18 mouse cellular contexts compared by ENCODE assay signal in genomic region chr5:116573307-116573706, GRCm38 (mm10). TPM values are rescaled to one million over a fixed set of nuclear protein-coding genes. Genes with fewer than 3 reads are reported as not detected.
DNase-seq lines count a peak whose midpoint lies in the region; ATAC-seq and TF ChIP-seq lines count a peak whose summit lies in the region.
"Had no signal": no experiment of that assay in that cellular context is flagged by ENCODE, and none has a peak within 500 bp of the region (broad histone marks: within the 10 kb centered on the region; RNA-seq: fewer than 3 reads in every experiment).

No protein-coding gene starts in this region.

- ATAC-seq in hindbrain, postnatal 0 days: no peak
- ATAC-seq in embryonic facial prominence, embryonic 14.5 days (ENCODE audit: low read depth): no peak
- no peak for ATAC-seq in hindbrain, embryonic 12.5 days (ENCODE audit: low FRiP score)
- ATAC-seq in neural tube, embryonic 12.5 days (ENCODE audit: low FRiP score, low read depth): no peak; the same call in 1 of the 2 replicates
- no peak for ATAC-seq in heart, embryonic 11.5 days (replicated peaks; ENCODE audit: insufficient number of reproducible peaks, low FRiP score, low TSS enrichment)

- peak overlapping the region; percentile 84 for H3K27ac ChIP-seq in hindbrain, embryonic 10.5 days
- no peak overlapping the region for H3K27ac ChIP-seq in hindbrain, postnatal 0 days
- H3K27ac ChIP-seq in embryonic facial prominence, embryonic 14.5 days (replicated peaks; ENCODE audit: low read depth, low read length): no peak overlapping the region
- H3K27ac ChIP-seq in hindbrain, embryonic 12.5 days: peak overlapping the region; percentile 78
- H3K27ac ChIP-seq in neural tube, embryonic 12.5 days: peak overlapping the region; percentile 18; the same call in 1 of the 2 replicates
- H3K27ac ChIP-seq in heart, embryonic 11.5 days (ENCODE audit: low read depth, low read length): no peak overlapping the region
- H3K27ac ChIP-seq: hindbrain, embryonic 15.5 days; liver, embryonic 13.5 days; lung, embryonic 15.5 days had no signal

- 13% methylated on average over 9 of the region's 9 CpGs for WGBS in hindbrain, embryonic 10.5 days
- WGBS in hindbrain, postnatal 0 days: 15% methylated on average over 9 of the region's 9 CpGs
- 15% methylated on average over 9 of the region's 9 CpGs for WGBS in embryonic facial prominence, embryonic 14.5 days
- WGBS in hindbrain, embryonic 12.5 days: 9% methylated on average over 9 of the region's 9 CpGs
- WGBS in neural tube, embryonic 12.5 days: 11% methylated on average over 9 of the region's 9 CpGs
- 45% methylated on average over 9 of the region's 9 CpGs for WGBS in heart, embryonic 11.5 days (ENCODE audit: insufficient replicate concordance)

- H3K27me3 ChIP-seq in hindbrain, embryonic 10.5 days (ENCODE audit: insufficient read depth, poor library complexity, severe bottlenecking): no peaks in the 10 kb centered on the region
- no peaks in the 10 kb centered on the region for H3K27me3 ChIP-seq in hindbrain, postnatal 0 days (ENCODE audit: insufficient read depth, low read length)
- no peaks in the 10 kb centered on the region; the same call in 1 of the 2 replicates for H3K27me3 ChIP-seq in embryonic facial prominence, embryonic 14.5 days (replicated peaks; ENCODE audit: control insufficient read depth, insufficient read depth, low read length)
- no peaks in the 10 kb centered on the region for H3K27me3 ChIP-seq in hindbrain, embryonic 12.5 days
- H3K27me3 ChIP-seq in neural tube, embryonic 12.5 days (replicated peaks): no peaks in the 10 kb centered on the region
- peaks cover 6% of the 10 kb centered on the region; the same call in 1 of the 2 replicates for H3K27me3 ChIP-seq in heart, embryonic 11.5 days (ENCODE audit: control insufficient read depth, insufficient read depth, low read length)
- H3K27me3 ChIP-seq: CH12.LX; hindbrain, embryonic 15.5 days; liver, embryonic 13.5 days; lung, embryonic 15.5 days had no signal

- H3K36me3 ChIP-seq in hindbrain, embryonic 10.5 days: peaks cover 26% of the 10 kb centered on the region
- H3K36me3 ChIP-seq in hindbrain, postnatal 0 days (ENCODE audit: insufficient read depth, low read length): no peaks in the 10 kb centered on the region
- H3K36me3 ChIP-seq in embryonic facial prominence, embryonic 14.5 days (ENCODE audit: control insufficient read depth, insufficient read depth, low read length): no peaks in the 10 kb centered on the region
- peaks cover 13% of the 10 kb centered on the region for H3K36me3 ChIP-seq in hindbrain, embryonic 12.5 days
- peaks cover 10% of the 10 kb centered on the region for H3K36me3 ChIP-seq in neural tube, embryonic 12.5 days
- H3K36me3 ChIP-seq in heart, embryonic 11.5 days (ENCODE audit: control insufficient read depth, insufficient read depth, low read length): no peaks in the 10 kb centered on the region
- H3K36me3 ChIP-seq: liver, embryonic 13.5 days; lung, embryonic 15.5 days had no signal

- no peak for TF ChIP-seq CTCF in hindbrain, postnatal 0 days (IDR thresholded peaks at IDR 0.05; ENCODE audit: low read depth)

- H3K4me3 ChIP-seq in hindbrain, embryonic 10.5 days: peak overlapping the region; percentile 25
- H3K4me3 ChIP-seq in hindbrain, postnatal 0 days (ENCODE audit: low read length): no peak overlapping the region
- H3K4me3 ChIP-seq in embryonic facial prominence, embryonic 14.5 days (ENCODE audit: low read depth, low read length): no peak overlapping the region
- H3K4me3 ChIP-seq in hindbrain, embryonic 12.5 days: no peak overlapping the region
- H3K4me3 ChIP-seq in neural tube, embryonic 12.5 days: no peak overlapping the region
- no peak overlapping the region for H3K4me3 ChIP-seq in heart, embryonic 11.5 days (ENCODE audit: low read depth, low read length)
- H3K4me3 ChIP-seq: hindbrain, embryonic 15.5 days; liver, embryonic 13.5 days; lung, embryonic 15.5 days had no signal

- no peak overlapping the region for H3K9ac ChIP-seq in hindbrain, postnatal 0 days (replicated peaks; ENCODE audit: low read length)
- no peak overlapping the region for H3K9ac ChIP-seq in embryonic facial prominence, embryonic 14.5 days (ENCODE audit: low read depth, low read length)
- H3K9ac ChIP-seq in hindbrain, embryonic 12.5 days: no peak overlapping the region
- no peak overlapping the region for H3K9ac ChIP-seq in neural tube, embryonic 12.5 days
- H3K9ac ChIP-seq in heart, embryonic 11.5 days (ENCODE audit: low read depth, low read length): no peak overlapping the region
- H3K9ac ChIP-seq: hindbrain, embryonic 15.5 days; liver, embryonic 13.5 days; lung, embryonic 15.5 days had no signal

- no peak overlapping the region for H3K4me2 ChIP-seq in hindbrain, postnatal 0 days (ENCODE audit: low read depth, low read length)
- no peak overlapping the region for H3K4me2 ChIP-seq in embryonic facial prominence, embryonic 14.5 days (ENCODE audit: low read depth, low read length)
- peak overlapping the region; percentile 24; the same call in 1 of the 2 replicates for H3K4me2 ChIP-seq in hindbrain, embryonic 12.5 days (replicated peaks)
- peak overlapping the region; percentile 38 for H3K4me2 ChIP-seq in neural tube, embryonic 12.5 days (replicated peaks)
- H3K4me2 ChIP-seq in heart, embryonic 11.5 days: no peak overlapping the region
- H3K4me2 ChIP-seq: hindbrain, embryonic 15.5 days; liver, embryonic 13.5 days; lung, embryonic 15.5 days had no signal

- peaks cover 73% of the 10 kb centered on the region for H3K4me1 ChIP-seq in hindbrain, embryonic 10.5 days (replicated peaks)
- peaks cover 6% of the 10 kb centered on the region; the same call in 1 of the 2 replicates for H3K4me1 ChIP-seq in hindbrain, postnatal 0 days (ENCODE audit: insufficient read depth, low read length)
- H3K4me1 ChIP-seq in embryonic facial prominence, embryonic 14.5 days (ENCODE audit: control insufficient read depth, insufficient read depth, low read length): no peaks in the 10 kb centered on the region
- peaks cover 69% of the 10 kb centered on the region for H3K4me1 ChIP-seq in hindbrain, embryonic 12.5 days
- H3K4me1 ChIP-seq in neural tube, embryonic 12.5 days: peaks cover 63% of the 10 kb centered on the region
- H3K4me1 ChIP-seq in heart, embryonic 11.5 days (ENCODE audit: control insufficient read depth, insufficient read depth, low read length): no peaks in the 10 kb centered on the region
- H3K4me1 ChIP-seq: liver, embryonic 13.5 days; lung, embryonic 15.5 days had no signal

- peak; percentile 62 for DNase-seq in hindbrain, embryonic 10.5 days (ENCODE audit: low spot score)
- DNase-seq in hindbrain, postnatal 0 days (ENCODE audit: low spot score): no peak
- peak; percentile 33 for DNase-seq in embryonic facial prominence, embryonic 14.5 days (ENCODE audit: low spot score)
- DNase-seq in lung, postnatal 4 days: no peak
- no peak for DNase-seq in layer of hippocampus, adult 9-10 months (ENCODE audit: low spot score)
- DNase-seq: gastrocnemius, postnatal 10 days; heart, adult 18-20 months; kidney, adult 8-10 months; kidney, postnatal 25 days; layer of hippocampus, adult 9-11 months; liver, embryonic 13.5 days had no signal

- H3K9me3 ChIP-seq in hindbrain, embryonic 10.5 days: peaks cover 6% of the 10 kb centered on the region; the same call in 1 of the 2 replicates
- no peaks in the 10 kb centered on the region for H3K9me3 ChIP-seq in hindbrain, postnatal 0 days (ENCODE audit: low read length)
- no peaks in the 10 kb centered on the region for H3K9me3 ChIP-seq in embryonic facial prominence, embryonic 14.5 days (ENCODE audit: control insufficient read depth, low read length)
- no peaks in the 10 kb centered on the region for H3K9me3 ChIP-seq in hindbrain, embryonic 12.5 days (replicated peaks)
- H3K9me3 ChIP-seq in neural tube, embryonic 12.5 days: peaks cover 5% of the 10 kb centered on the region; the same call in 1 of the 2 replicates
- H3K9me3 ChIP-seq in heart, embryonic 11.5 days (replicated peaks; ENCODE audit: control insufficient read depth, low read length): no peaks in the 10 kb centered on the region
- H3K9me3 ChIP-seq: hindbrain, embryonic 15.5 days; liver, embryonic 13.5 days; lung, embryonic 15.5 days had no signal

RNA-seq across cellular contexts. Expression of gene Srrm4, which starts 18.3 kb away (rescaled TPM):
- 15.2 and 20.3 TPM in 2 replicates for polyA plus RNA-seq in hindbrain, embryonic 10.5 days (2016; fragmentation: Nextera tagmentation; extraction: Ambion mirVana)
- total RNA-seq in hindbrain, postnatal 0 days (2014; rRNA removed): 5.9 and 6.6 TPM in 2 replicates
- polyA plus RNA-seq in hindbrain, postnatal 0 days (2015; fragmentation: Nextera tagmentation; extraction: Ambion mirVana): 11.8 and 12.5 TPM in 2 replicates
- polyA plus RNA-seq in embryonic facial prominence, embryonic 14.5 days (2014; fragmentation: Nextera tagmentation; extraction: Ambion mirVana): 1.2 and 1.4 TPM in 2 replicates
- 20.7 and 20.9 TPM in 2 replicates for polyA plus RNA-seq in hindbrain, embryonic 12.5 days (2016; fragmentation: Nextera tagmentation; extraction: Ambion mirVana)
- 23.7 and 25.0 TPM in 2 replicates for polyA plus RNA-seq in neural tube, embryonic 12.5 days (2016; fragmentation: Nextera tagmentation; extraction: Ambion mirVana)
- 0.86 and 1.5 TPM in 2 replicates for polyA plus RNA-seq in heart, embryonic 11.5 days (2014; fragmentation: Nextera tagmentation; extraction: Ambion mirVana)
- total RNA-seq: CH12.LX; megakaryocyte progenitor cell, adult 5-6 weeks had no signal

Comparison
In these comparisons a context has a peak if more than half of its experiments do, and no peak if none do; other contexts are left out.
1. DNase-seq: peak in hindbrain, embryonic 10.5 days (single experiment) and embryonic facial prominence, embryonic 14.5 days (single experiment); none in hindbrain, postnatal 0 days (single experiment), lung, postnatal 4 days (0 of 2) and layer of hippocampus, adult 9-10 months (single experiment).
2. H3K27ac ChIP-seq: peak in hindbrain, embryonic 10.5 days (single experiment), hindbrain, embryonic 12.5 days (single experiment) and neural tube, embryonic 12.5 days (single experiment); none in hindbrain, postnatal 0 days (single experiment), embryonic facial prominence, embryonic 14.5 days (single experiment) and heart, embryonic 11.5 days (single experiment).
3. H3K4me2 ChIP-seq: peak in hindbrain, embryonic 12.5 days (single experiment) and neural tube, embryonic 12.5 days (single experiment); none in hindbrain, postnatal 0 days (single experiment), embryonic facial prominence, embryonic 14.5 days (single experiment) and heart, embryonic 11.5 days (single experiment).